Mouse (Mus musculus): ENCODE measurements around the gene Agpat2.

DNA sequence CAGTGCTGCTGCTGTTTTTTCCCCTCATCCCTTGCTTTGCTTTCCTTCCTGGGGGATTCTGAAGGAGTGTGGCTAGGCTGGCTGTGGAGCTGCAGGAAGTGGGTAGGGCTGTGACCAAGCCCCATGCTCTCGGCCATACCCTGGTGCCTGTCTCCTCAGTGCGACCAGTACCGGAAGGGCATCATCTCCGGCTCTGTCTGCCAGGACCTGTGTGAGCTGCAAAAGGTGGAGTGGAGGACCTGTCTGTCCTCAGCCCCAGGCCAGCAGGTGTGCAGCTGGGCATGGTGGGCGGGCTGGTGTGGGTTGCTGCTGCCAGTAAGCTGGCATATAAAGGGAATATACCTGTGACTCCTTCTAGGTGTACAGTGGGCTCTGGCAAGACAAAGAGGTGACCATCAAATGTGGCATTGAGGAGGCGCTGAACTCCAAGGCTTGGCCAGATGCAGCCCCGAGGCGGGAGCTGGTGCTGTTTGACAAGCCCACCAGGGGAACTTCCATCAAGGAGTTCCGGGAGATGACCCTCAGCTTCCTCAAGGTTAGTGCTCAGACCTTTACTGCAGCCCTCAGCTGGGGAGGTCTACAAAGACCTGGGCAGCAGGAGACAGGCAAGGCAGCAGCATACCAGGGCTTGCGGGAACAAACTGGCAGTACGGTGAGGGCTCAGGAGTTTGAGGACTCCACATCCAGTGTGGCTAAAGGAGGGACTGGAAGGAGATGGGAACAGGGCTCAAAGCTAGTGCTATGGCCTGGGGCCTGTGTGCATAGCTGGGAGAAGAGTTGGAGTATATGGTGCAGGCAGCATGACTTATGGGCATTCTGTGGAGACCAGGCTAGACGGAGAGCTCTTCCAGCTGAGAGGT, 30.6 kb upstream of the Agpat2 start:
- TF ChIP-seq CTCF (IDR thresholded peaks at IDR 0.05; ENCODE audit: low read depth, low read length) (no peak), GATA2 (IDR thresholded peaks at IDR 0.05; ENCODE audit: borderline replicate concordance, low read depth, low read length) (no peak), POLR2AphosphoS5 (IDR thresholded peaks at IDR 0.05; ENCODE audit: insufficient replicate concordance, low read depth, low read length) (peak; percentile 27; the same call in 1 of the 2 replicates), GATA1 (IDR thresholded peaks at IDR 0.05; ENCODE audit: borderline replicate concordance, low read length) (no peak)
